Mouse (Mus musculus) intestine, embryonic 15.5 days (tissue): Measurements from ENCODE around the gene Rnf39. TPM values are rescaled to one million over a fixed set of nuclear protein-coding genes. Genes with fewer than 3 reads are reported as not detected.
A peak's percentile ranks its signal among the peaks of the same experiment; 100 is the strongest.

Experiments
- ATAC-seq: fragments of 200-750 bp; cut with Nextera tagmentation; 2 replicates; pipeline ENCODE4 v1.8.0; 2017; ENCODE audit warnings: moderate TSS enrichment, moderate library complexity
- H3K27ac ChIP-seq: fragments of 300-500 bp; sonication (generic); 2 replicates; pipeline ENCODE4 v1.5.1; 2015; ENCODE audit warnings: mild to moderate bottlenecking, inconsistent platforms
- H3K27me3 ChIP-seq: fragments of 300-500 bp; sonication (generic); replicated peaks from 2 replicates; pipeline ENCODE4 v1.6.1; 2015; ENCODE audit warnings: inconsistent platforms
- H3K36me3 ChIP-seq: fragments of 300-500 bp; sonication (generic); 2 replicates; pipeline ENCODE4 v1.6.1; 2015; ENCODE audit warnings: inconsistent platforms
- H3K4me1 ChIP-seq: fragments of 300-500 bp; sonication (generic); replicated peaks from 2 replicates; pipeline ENCODE4 v1.6.1; 2015; ENCODE audit warnings: inconsistent platforms
- H3K4me2 ChIP-seq: fragments of 300-500 bp; sonication (generic); replicated peaks from 2 replicates; pipeline ENCODE4 v1.6.1; 2015; ENCODE audit warnings: mild to moderate bottlenecking, inconsistent platforms
- H3K4me3 ChIP-seq: fragments of 300-500 bp; sonication (generic); replicated peaks from 2 replicates; pipeline ENCODE4 v1.5.1; 2015; ENCODE audit warnings: inconsistent platforms
- H3K9ac ChIP-seq: fragments of 300-500 bp; sonication (generic); 2 replicates; pipeline ENCODE4 v1.6.1; 2015; ENCODE audit warnings: inconsistent platforms
- H3K9me3 ChIP-seq: fragments of 300-500 bp; sonication (generic); 2 replicates; pipeline ENCODE4 v1.6.1; 2016; ENCODE audit warnings: inconsistent platforms
- WGBS: fragments of 180-500 bp; shearing (Covaris S2); methylation state at CpG from one replicate; pipeline ENCODE4 v1.1.7; 2015; 5-methylcytosine and 5-hydroxymethylcytosine counted together
- polyA plus RNA-seq: library from polyadenylated mRNA; unstranded; fragments of >200 nt; fragmentation: Nextera tagmentation; extraction: Ambion mirVana; gene quantifications from 2 replicates; pipeline ENCODE4 v1.2.1, GENCODE M21; 2015

The Rnf39 gene
- 1.7 and 1.8 TPM in 2 replicates for polyA plus RNA-seq

- Histone ChIP-seq H3K27ac (no peak within 1 kb of the TSS), H3K27me3 (peaks cover 35% of the 10 kb centered on the region), H3K4me2 (peak within 1 kb of the TSS; percentile 91), H3K4me3 (peak within 1 kb of the TSS; percentile 43), H3K36me3 (no peaks in the 10 kb centered on the region), H3K9me3 (no peaks in the 10 kb centered on the region), H3K9ac (peak within 1 kb of the TSS; percentile 45), H3K4me1 (peaks cover 25% of the 10 kb centered on the region)
- 2% methylated on average over 59 of the region's 59 CpGs for WGBS
- ATAC-seq, result peak; percentile 61
Observed at GRCm38 (mm10) chr17:36942791-36943471, at the start of gene Rnf39. TSS of gene Rnf39 (plus strand) at chr17:36942918.

GRCm38 (mm10) chr17:36893387-36893786 is 49.3 kb upstream of the Rnf39 start:
- Histone ChIP-seq H3K9ac (no peak overlapping the region), H3K9me3 (no peaks in the 10 kb centered on the region), H3K36me3 (no peaks in the 10 kb centered on the region), H3K4me3 (no peak overlapping the region), H3K27me3 (no peaks in the 10 kb centered on the region), H3K4me1 (no peaks in the 10 kb centered on the region), H3K4me2 (no peak overlapping the region), H3K27ac (0 out of 2 replicates have a peak overlapping the region, but pooled peaks have one; percentile 9)
- ATAC-seq, result no peak
- WGBS, result 59% methylated on average over 5 of the region's 5 CpGs

GRCm38 (mm10) chr17:36896583-36896982 is 46.1 kb upstream of the Rnf39 start:
- Histone ChIP-seq H3K9me3 (no peaks in the 10 kb centered on the region), H3K4me3 (no peak overlapping the region), H3K36me3 (no peaks in the 10 kb centered on the region), H3K27ac (no peak overlapping the region), H3K9ac (no peak overlapping the region), H3K27me3 (no peaks in the 10 kb centered on the region), H3K4me1 (no peaks in the 10 kb centered on the region), H3K4me2 (no peak overlapping the region)
- no peak for ATAC-seq
- 84% methylated on average over 1 of the region's 1 CpGs for WGBS

- Histone ChIP-seq H3K27me3 (no peaks in the 10 kb centered on the region), H3K4me2 (peak overlapping the region; percentile 38; the same call in 1 of the 2 replicates), H3K9ac (no peak overlapping the region), H3K27ac (peak overlapping the region; percentile 89), H3K9me3 (no peaks in the 10 kb centered on the region), H3K4me3 (no peak overlapping the region), H3K4me1 (no peaks in the 10 kb centered on the region), H3K36me3 (no peaks in the 10 kb centered on the region)
- ATAC-seq, result peak; percentile 85
Observed at GRCm38 (mm10) chr17:36897065-36897464, 45.7 kb upstream of the Rnf39 start.

GRCm38 (mm10) chr17:36897552-36898205 is 45.0 kb upstream of the Rnf39 start, which contains the start of gene Trim31:
TSS of gene Trim31 (plus strand) at chr17:36898118.
- Histone ChIP-seq H3K4me3 (peak within 1 kb of the TSS; percentile 24), H3K27me3 (no peaks in the 10 kb centered on the region), H3K4me2 (peak within 1 kb of the TSS; percentile 50), H3K27ac (peak within 1 kb of the TSS; percentile 89), H3K9me3 (no peaks in the 10 kb centered on the region), H3K36me3 (no peaks in the 10 kb centered on the region), H3K9ac (0 out of 2 replicates have a peak within 1 kb of the TSS, but pooled peaks have one; percentile 6), H3K4me1 (no peaks in the 10 kb centered on the region)
- peak; percentile 71 for ATAC-seq
- WGBS, result 48% methylated on average over 6 of the region's 6 CpGs

- Histone ChIP-seq H3K4me3 (peak overlapping the region; percentile 22), H3K27ac (no peak overlapping the region), H3K4me1 (no peaks in the 10 kb centered on the region), H3K36me3 (no peaks in the 10 kb centered on the region), H3K4me2 (peak overlapping the region; percentile 50), H3K9me3 (no peaks in the 10 kb centered on the region), H3K27me3 (no peaks in the 10 kb centered on the region), H3K9ac (no peak overlapping the region)
- 86% methylated on average over 4 of the region's 4 CpGs for WGBS
- ATAC-seq, result no peak
Observed at GRCm38 (mm10) chr17:36899376-36899775, 43.3 kb upstream of the Rnf39 start.

GRCm38 (mm10) chr17:36900001-36900400 is 42.7 kb upstream of the Rnf39 start:
- ATAC-seq, result no peak
- Histone ChIP-seq H3K4me3 (peak overlapping the region; percentile 22), H3K4me2 (peak overlapping the region; percentile 50), H3K36me3 (no peaks in the 10 kb centered on the region), H3K27me3 (no peaks in the 10 kb centered on the region), H3K9me3 (no peaks in the 10 kb centered on the region), H3K4me1 (no peaks in the 10 kb centered on the region), H3K27ac (no peak overlapping the region), H3K9ac (no peak overlapping the region)
- WGBS, result 89% methylated on average over 5 of the region's 5 CpGs

GRCm38 (mm10) chr17:36900691-36901090 is 42.0 kb upstream of the Rnf39 start:
- H3K9ac ChIP-seq, result no peak overlapping the region
- H3K9me3 ChIP-seq, result no peaks in the 10 kb centered on the region
- no peak overlapping the region for H3K4me3 ChIP-seq
- ATAC-seq, result no peak
- H3K4me2 ChIP-seq, result peak overlapping the region; percentile 50
- H3K27me3 ChIP-seq, result no peaks in the 10 kb centered on the region
- no peaks in the 10 kb centered on the region for H3K4me1 ChIP-seq
- H3K36me3 ChIP-seq, result no peaks in the 10 kb centered on the region
- H3K27ac ChIP-seq, result no peak overlapping the region
- WGBS, result 46% methylated on average over 1 of the region's 1 CpGs

- Histone ChIP-seq H3K9ac (no peak overlapping the region), H3K4me3 (no peak overlapping the region), H3K27ac (no peak overlapping the region), H3K4me1 (no peaks in the 10 kb centered on the region), H3K27me3 (no peaks in the 10 kb centered on the region), H3K9me3 (no peaks in the 10 kb centered on the region), H3K4me2 (no peak overlapping the region), H3K36me3 (no peaks in the 10 kb centered on the region)
- no peak for ATAC-seq
- WGBS, result 73% methylated on average over 3 of the region's 3 CpGs
Observed at GRCm38 (mm10) chr17:36903651-36904050, 39.1 kb upstream of the Rnf39 start.

- WGBS, result 50% methylated on average over 1 of the region's 1 CpGs
- 0 out of 2 replicates have a peak, but pooled peaks have one; percentile 42 for ATAC-seq
- H3K9ac ChIP-seq, result no peak overlapping the region
- H3K4me1 ChIP-seq, result no peaks in the 10 kb centered on the region
- H3K4me2 ChIP-seq, result no peak overlapping the region
- H3K4me3 ChIP-seq, result no peak overlapping the region
- no peak overlapping the region for H3K27ac ChIP-seq
- no peaks in the 10 kb centered on the region for H3K36me3 ChIP-seq
- H3K9me3 ChIP-seq, result no peaks in the 10 kb centered on the region
- H3K27me3 ChIP-seq, result no peaks in the 10 kb centered on the region
Observed at GRCm38 (mm10) chr17:36908235-36908634, 34.5 kb upstream of the Rnf39 start.

GRCm38 (mm10) chr17:36909802-36910201 is 32.9 kb upstream of the Rnf39 start:
- no peaks in the 10 kb centered on the region for H3K4me1 ChIP-seq
- H3K27ac ChIP-seq, result no peak overlapping the region
- H3K9ac ChIP-seq, result no peak overlapping the region
- no peak overlapping the region for H3K4me3 ChIP-seq
- H3K36me3 ChIP-seq, result no peaks in the 10 kb centered on the region
- no peaks in the 10 kb centered on the region for H3K27me3 ChIP-seq
- H3K4me2 ChIP-seq, result no peak overlapping the region
- no peak for ATAC-seq
- H3K9me3 ChIP-seq, result no peaks in the 10 kb centered on the region
- WGBS, result 47% methylated on average over 4 of the region's 4 CpGs

GRCm38 (mm10) chr17:36912031-36912430 is 30.7 kb upstream of the Rnf39 start:
- WGBS, result 66% methylated on average over 2 of the region's 2 CpGs
- ATAC-seq, result no peak
- no peak overlapping the region for H3K27ac ChIP-seq

More at GRCm38 (mm10) chr17:36912031-36912430, 30.7 kb upstream of the Rnf39 start:
- Histone ChIP-seq H3K4me2 (no peak overlapping the region), H3K27me3 (no peaks in the 10 kb centered on the region; the same call in 1 of the 2 replicates), H3K4me1 (no peaks in the 10 kb centered on the region), H3K9me3 (no peaks in the 10 kb centered on the region), H3K4me3 (no peak overlapping the region), H3K36me3 (no peaks in the 10 kb centered on the region), H3K9ac (no peak overlapping the region)
